Mouse (Mus musculus): ENCODE results near the gene Trp53tg5. TPM values are rescaled to one million over a fixed set of nuclear protein-coding genes. Genes with fewer than 3 reads are reported as not detected.

Trp53tg5 gene
- polyA plus RNA-seq, 1 experiment, result not detected

DNA sequence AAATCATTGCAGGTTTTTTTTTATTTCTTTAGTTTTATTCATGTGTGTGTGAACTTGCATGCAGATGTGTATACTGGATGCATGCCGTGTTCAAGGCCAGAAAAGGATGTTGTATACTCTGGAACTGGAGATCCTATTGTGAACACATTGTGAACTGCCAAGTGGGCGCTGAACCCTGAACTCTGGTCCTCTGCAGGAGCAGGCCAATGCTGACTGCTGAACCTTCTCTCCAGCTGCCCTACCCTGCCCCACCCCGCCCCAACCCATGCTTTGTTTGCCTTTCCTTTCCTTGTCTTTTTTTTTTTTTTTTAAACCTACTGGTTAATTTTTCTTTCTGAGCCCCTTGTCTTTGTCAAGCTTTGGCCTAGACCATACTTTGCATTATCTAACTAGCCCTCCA, 41.4 kb upstream of the Trp53tg5 start:
- no peak overlapping the region for H3K4me2 ChIP-seq (ENCODE audit: low read depth)
- H3K4me3 ChIP-seq, result no peak overlapping the region
- TF ChIP-seq CEBPB (IDR thresholded peaks at IDR 0.05; ENCODE audit: insufficient read depth, poor library complexity, severe bottlenecking), result no peak
- TF ChIP-seq POLR2AphosphoS2 (IDR thresholded peaks at IDR 0.05; ENCODE audit: insufficient read length, low read depth), result no peak
- TF ChIP-seq REST (IDR thresholded peaks at IDR 0.05; ENCODE audit: insufficient read depth, insufficient read length), result no peak
- no peak for TF ChIP-seq TCF12 (IDR thresholded peaks at IDR 0.05; ENCODE audit: insufficient read depth, poor library complexity, severe bottlenecking)
- no peak for TF ChIP-seq MYOD1 (IDR thresholded peaks at IDR 0.05; ENCODE audit: control insufficient read depth in 1 of 3, insufficient read length in 2 of 3, low read depth in 2 of 3)
- TF ChIP-seq MAX (IDR thresholded peaks at IDR 0.05; ENCODE audit: low read depth), result no peak
- no peak overlapping the region for H3ac ChIP-seq (ENCODE audit: control insufficient read depth, insufficient read length)
- H3K36me3 ChIP-seq (ENCODE audit: control insufficient read depth, insufficient read depth), result no peaks in the 10 kb centered on the region
- H3K27me3 ChIP-seq (ENCODE audit: control insufficient read depth, insufficient read depth, insufficient read length), result no peaks in the 10 kb centered on the region
- no peaks in the 10 kb centered on the region for H3K79me2 ChIP-seq (ENCODE audit: control insufficient read depth, insufficient read depth)

DNA sequence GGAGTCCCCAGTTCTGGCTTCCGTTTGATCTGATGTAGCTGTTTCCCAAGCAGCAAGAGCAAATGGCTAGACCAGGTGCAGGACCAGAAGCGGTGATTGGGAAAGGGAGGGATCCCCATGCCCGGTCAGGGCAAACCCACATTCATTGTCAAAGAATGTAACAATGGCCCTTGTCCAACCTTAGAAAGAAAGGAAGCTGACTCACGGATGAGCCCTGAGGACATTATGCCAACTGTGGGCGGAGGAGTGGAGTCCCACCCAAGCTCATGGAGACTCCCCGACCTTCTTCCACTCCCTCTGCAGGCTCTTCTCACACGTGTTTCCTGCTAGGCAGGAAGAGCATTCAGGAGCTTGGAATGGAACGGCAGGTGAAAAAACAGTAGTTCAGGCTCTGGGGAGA, 39.9 kb upstream of the Trp53tg5 start:
- Histone ChIP-seq H3ac (ENCODE audit: control insufficient read depth, insufficient read length) (no peak overlapping the region), H3K27me3 (ENCODE audit: control insufficient read depth, insufficient read depth, insufficient read length) (no peaks in the 10 kb centered on the region), H3K4me2 (ENCODE audit: low read depth) (peak overlapping the region; percentile 78), H3K36me3 (ENCODE audit: control insufficient read depth, insufficient read depth) (no peaks in the 10 kb centered on the region), H3K4me3 (no peak overlapping the region), H3K79me2 (ENCODE audit: control insufficient read depth, insufficient read depth) (no peaks in the 10 kb centered on the region)
- TF ChIP-seq TCF3 (IDR thresholded peaks at IDR 0.05; ENCODE audit: insufficient read length, low read depth) (peak; percentile 2), USF1 (IDR thresholded peaks at IDR 0.05; ENCODE audit: low read depth) (peak; percentile 9), MAX (IDR thresholded peaks at IDR 0.05; ENCODE audit: low read depth) (no peak), CEBPB (IDR thresholded peaks at IDR 0.05; ENCODE audit: insufficient read depth, poor library complexity, severe bottlenecking) (peak; percentile 57; the same call in 1 of the 2 replicates), MYOD1 (IDR thresholded peaks at IDR 0.05; ENCODE audit: control insufficient read depth in 1 of 3, insufficient read length in 2 of 3, low read depth in 2 of 3) (peak in 2 of 3 experiments; percentile 47 to 69), POLR2AphosphoS2 (IDR thresholded peaks at IDR 0.05; ENCODE audit: insufficient read length, low read depth) (peak; percentile 34), MYOG (IDR thresholded peaks at IDR 0.05; ENCODE audit: control insufficient read depth in 1 of 3, insufficient read depth in 1 of 3, insufficient read length in 2 of 3, low read depth in 2 of 3) (peak in 1 of 3 experiments; percentile 42), SRF (IDR thresholded peaks at IDR 0.05; ENCODE audit: control insufficient read depth, insufficient read length, low read depth) (no peak), TCF12 (IDR thresholded peaks at IDR 0.05; ENCODE audit: insufficient read depth, poor library complexity, severe bottlenecking) (peak; percentile 13)

GRCm38 (mm10) chr2:164512121-164512909, 38.8 kb upstream of the Trp53tg5 start:
- peak overlapping the region; percentile 78 for H3K4me2 ChIP-seq (ENCODE audit: low read depth)
- no peaks in the 10 kb centered on the region for H3K36me3 ChIP-seq (ENCODE audit: control insufficient read depth, insufficient read depth)
- no peaks in the 10 kb centered on the region for H3K79me2 ChIP-seq (ENCODE audit: control insufficient read depth, insufficient read depth)
- no peak overlapping the region for H3K4me3 ChIP-seq
- H3ac ChIP-seq (ENCODE audit: control insufficient read depth, insufficient read length), result no peak overlapping the region
- no peaks in the 10 kb centered on the region for H3K27me3 ChIP-seq (ENCODE audit: control insufficient read depth, insufficient read depth, insufficient read length)
- TF ChIP-seq POLR2AphosphoS2 (IDR thresholded peaks at IDR 0.05; ENCODE audit: insufficient read length, low read depth) (peak; percentile 8), MYOD1 (IDR thresholded peaks at IDR 0.05; ENCODE audit: control insufficient read depth in 1 of 3, insufficient read length in 2 of 3, low read depth in 2 of 3) (peak in 1 of 3 experiments; percentile 10), E2F4 (IDR thresholded peaks at IDR 0.05; ENCODE audit: insufficient read depth) (no peak)

GRCm38 (mm10) chr2:164510621-164511190, 37.2 kb upstream of the Trp53tg5 start:
- TF ChIP-seq SRF (IDR thresholded peaks at IDR 0.05; ENCODE audit: control insufficient read depth, insufficient read length, low read depth) (no peak), MAX (IDR thresholded peaks at IDR 0.05; ENCODE audit: low read depth) (no peak), POLR2AphosphoS2 (IDR thresholded peaks at IDR 0.05; ENCODE audit: insufficient read length, low read depth) (no peak), MYOG (IDR thresholded peaks at IDR 0.05; ENCODE audit: control insufficient read depth in 1 of 3, insufficient read depth in 1 of 3, insufficient read length in 2 of 3, low read depth in 2 of 3) (no peak), REST (IDR thresholded peaks at IDR 0.05; ENCODE audit: insufficient read depth, insufficient read length) (no peak), USF1 (IDR thresholded peaks at IDR 0.05; ENCODE audit: low read depth) (no peak), E2F4 (IDR thresholded peaks at IDR 0.05; ENCODE audit: insufficient read depth) (no peak), MYOD1 (IDR thresholded peaks at IDR 0.05; ENCODE audit: control insufficient read depth in 1 of 3, insufficient read length in 2 of 3, low read depth in 2 of 3) (no peak), TCF12 (IDR thresholded peaks at IDR 0.05; ENCODE audit: insufficient read depth, poor library complexity, severe bottlenecking) (no peak), TCF3 (IDR thresholded peaks at IDR 0.05; ENCODE audit: insufficient read length, low read depth) (no peak), POLR2A (IDR thresholded peaks at IDR 0.05; ENCODE audit: insufficient read length, low read depth) (no peak)
- Histone ChIP-seq H3K27me3 (ENCODE audit: control insufficient read depth, insufficient read depth, insufficient read length) (no peaks in the 10 kb centered on the region), H3K79me2 (ENCODE audit: control insufficient read depth, insufficient read depth) (no peaks in the 10 kb centered on the region), H3K4me3 (no peak overlapping the region), H3K4me2 (ENCODE audit: low read depth) (no peak overlapping the region), H3K36me3 (ENCODE audit: control insufficient read depth, insufficient read depth) (peaks cover 4% of the 10 kb centered on the region), H3ac (ENCODE audit: control insufficient read depth, insufficient read length) (no peak overlapping the region)

GRCm38 (mm10) chr2:164507811-164508210, 34.3 kb upstream of the Trp53tg5 start:
- Histone ChIP-seq H3K4me2 (ENCODE audit: low read depth) (no peak overlapping the region), H3K36me3 (ENCODE audit: control insufficient read depth, insufficient read depth) (peaks cover 27% of the 10 kb centered on the region), H3K27me3 (ENCODE audit: control insufficient read depth, insufficient read depth, insufficient read length) (no peaks in the 10 kb centered on the region), H3K4me3 (no peak overlapping the region), H3K79me2 (ENCODE audit: control insufficient read depth, insufficient read depth) (no peaks in the 10 kb centered on the region), H3ac (ENCODE audit: control insufficient read depth, insufficient read length) (no peak overlapping the region)
- no peak for TF ChIP-seq POLR2AphosphoS2 (IDR thresholded peaks at IDR 0.05; ENCODE audit: insufficient read length, low read depth)
- TF ChIP-seq MYOG (IDR thresholded peaks at IDR 0.05; ENCODE audit: control insufficient read depth in 1 of 3, insufficient read depth in 1 of 3, insufficient read length in 2 of 3, low read depth in 2 of 3), result no peak
- TF ChIP-seq MYOD1 (IDR thresholded peaks at IDR 0.05; ENCODE audit: control insufficient read depth in 1 of 3, insufficient read length in 2 of 3, low read depth in 2 of 3), result no peak
- no peak for TF ChIP-seq TCF12 (IDR thresholded peaks at IDR 0.05; ENCODE audit: insufficient read depth, poor library complexity, severe bottlenecking)
- no peak for TF ChIP-seq USF1 (IDR thresholded peaks at IDR 0.05; ENCODE audit: low read depth)
- TF ChIP-seq POLR2A (IDR thresholded peaks at IDR 0.05; ENCODE audit: insufficient read length, low read depth), result no peak
- no peak for TF ChIP-seq SRF (IDR thresholded peaks at IDR 0.05; ENCODE audit: control insufficient read depth, insufficient read length, low read depth)
- TF ChIP-seq TCF3 (IDR thresholded peaks at IDR 0.05; ENCODE audit: insufficient read length, low read depth), result no peak
- TF ChIP-seq MAX (IDR thresholded peaks at IDR 0.05; ENCODE audit: low read depth), result no peak
- no peak for TF ChIP-seq REST (IDR thresholded peaks at IDR 0.05; ENCODE audit: insufficient read depth, insufficient read length)
- TF ChIP-seq CEBPB (IDR thresholded peaks at IDR 0.05; ENCODE audit: insufficient read depth, poor library complexity, severe bottlenecking), result no peak
- no peak for TF ChIP-seq E2F4 (IDR thresholded peaks at IDR 0.05; ENCODE audit: insufficient read depth)

Data from myocyte (in vitro differentiated cells).